Mouse (Mus musculus) heart, embryonic 13.5 days (tissue): ENCODE measurements around the gene Rab3il1. TPM values are rescaled to one million over a fixed set of nuclear protein-coding genes. Genes with fewer than 3 reads are reported as not detected.
A peak's percentile ranks its signal among the peaks of the same experiment; 100 is the strongest.

Experiments
- ATAC-seq: fragments of 200-750 bp; cut with Nextera tagmentation; 2 replicates; pipeline ENCODE4 v1.8.0; 2017; ENCODE audit warnings: moderate TSS enrichment; ENCODE audit not compliant: insufficient number of reproducible peaks, low FRiP score, low TSS enrichment; ENCODE audit errors: extremely low read depth
- H3K27ac ChIP-seq: fragments of 300-500 bp; sonication (generic); replicated peaks from 2 replicates; pipeline ENCODE4 v1.5.1; 2015; ENCODE audit warnings: moderate library complexity, mild to moderate bottlenecking, inconsistent platforms
- H3K27me3 ChIP-seq: fragments of 300-500 bp; sonication (generic); replicated peaks from 2 replicates; pipeline ENCODE4 v1.6.1; 2015; ENCODE audit warnings: mild to moderate bottlenecking, inconsistent platforms
- H3K36me3 ChIP-seq: fragments of 300-500 bp; sonication (generic); 2 replicates; pipeline ENCODE4 v1.6.1; 2015; ENCODE audit warnings: mild to moderate bottlenecking, inconsistent platforms
- H3K4me1 ChIP-seq: fragments of 300-500 bp; sonication (generic); 2 replicates; pipeline ENCODE4 v1.6.1; 2015; ENCODE audit warnings: inconsistent platforms
- H3K4me2 ChIP-seq: fragments of 300-500 bp; sonication (generic); 2 replicates; pipeline ENCODE4 v1.6.1; 2015; ENCODE audit warnings: inconsistent platforms, mild to moderate bottlenecking, moderate library complexity
- H3K4me3 ChIP-seq: fragments of 300-500 bp; sonication (generic); 2 replicates; pipeline ENCODE4 v1.5.1; 2015; ENCODE audit warnings: moderate library complexity, mild to moderate bottlenecking, inconsistent platforms
- H3K9ac ChIP-seq: fragments of 300-500 bp; sonication (generic); 2 replicates; pipeline ENCODE4 v1.6.1; 2015; ENCODE audit warnings: inconsistent platforms, mild to moderate bottlenecking, moderate library complexity
- H3K9me3 ChIP-seq: fragments of 300-500 bp; sonication (generic); 2 replicates; pipeline ENCODE4 v1.6.1; 2016; ENCODE audit warnings: inconsistent platforms
- WGBS: fragments of 180-500 bp; shearing (Covaris S2); methylation state at CpG from one replicate; pipeline ENCODE4 v1.1.7; 2015; ENCODE audit warnings: mixed read lengths; 5-methylcytosine and 5-hydroxymethylcytosine counted together
- polyA plus RNA-seq: library from polyadenylated mRNA; unstranded; fragments of >200 nt; fragmentation: Nextera tagmentation; extraction: Ambion mirVana; gene quantifications from 2 replicates; pipeline ENCODE4 v1.2.1, GENCODE M21; 2015

Rab3il1 gene
- polyA plus RNA-seq, 1 experiment from 2014 or later = 32.5 TPM

- Histone ChIP-seq H3K9ac (peak overlapping the region; percentile 40; the same call in 1 of the 2 replicates), H3K4me1 (peaks cover 84% of the 10 kb centered on the region), H3K4me3 (peak overlapping the region; percentile 72), H3K9me3 (no peaks in the 10 kb centered on the region), H3K27me3 (no peaks in the 10 kb centered on the region), H3K36me3 (no peaks in the 10 kb centered on the region), H3K4me2 (peak overlapping the region; percentile 90), H3K27ac (peak overlapping the region; percentile 96)
- ATAC-seq = no peak
- WGBS = 55% methylated on average over 4 of the region's 4 CpGs
Measured at GRCm38 (mm10) chr19:10016151-10016550, 14.7 kb downstream of the Rab3il1 start.

GRCm38 (mm10) chr19:10017637-10018526 lies 16.4 kb downstream of the Rab3il1 start:
- peak overlapping the region; percentile 91 for H3K9ac ChIP-seq
- H3K4me1 ChIP-seq = peaks cover 86% of the 10 kb centered on the region
- no peaks in the 10 kb centered on the region for H3K9me3 ChIP-seq
- ATAC-seq = peak; percentile 92
- WGBS = 6% methylated on average over 44 of the region's 44 CpGs
- H3K27ac ChIP-seq = peak overlapping the region; percentile 96
- peak overlapping the region; percentile 90 for H3K4me2 ChIP-seq
- H3K4me3 ChIP-seq = peak overlapping the region; percentile 72
- no peaks in the 10 kb centered on the region for H3K27me3 ChIP-seq
- H3K36me3 ChIP-seq = no peaks in the 10 kb centered on the region

GRCm38 (mm10) chr19:10018527-10018818 lies 17.0 kb downstream of the Rab3il1 start:
- peaks cover 86% of the 10 kb centered on the region for H3K4me1 ChIP-seq
- H3K9me3 ChIP-seq = no peaks in the 10 kb centered on the region
- H3K9ac ChIP-seq = peak overlapping the region; percentile 91
- 1% methylated on average over 3 of the region's 3 CpGs for WGBS
- H3K4me3 ChIP-seq = peak overlapping the region; percentile 72
- no peaks in the 10 kb centered on the region for H3K27me3 ChIP-seq
- H3K4me2 ChIP-seq = peak overlapping the region; percentile 90
- peak overlapping the region; percentile 96 for H3K27ac ChIP-seq
- H3K36me3 ChIP-seq = no peaks in the 10 kb centered on the region
- 0 out of 2 replicates have a peak, but pooled peaks have one; percentile 9 for ATAC-seq

- no peaks in the 10 kb centered on the region for H3K36me3 ChIP-seq
- H3K27me3 ChIP-seq = no peaks in the 10 kb centered on the region
- H3K4me2 ChIP-seq = peak overlapping the region; percentile 90
- H3K4me1 ChIP-seq = peaks cover 86% of the 10 kb centered on the region
- no peak for ATAC-seq
- H3K9me3 ChIP-seq = no peaks in the 10 kb centered on the region
- 66% methylated on average over 4 of the region's 4 CpGs for WGBS
- H3K9ac ChIP-seq = peak overlapping the region; percentile 91
- H3K27ac ChIP-seq = peak overlapping the region; percentile 96; the same call in 1 of the 2 replicates
- H3K4me3 ChIP-seq = peak overlapping the region; percentile 72
Measured at GRCm38 (mm10) chr19:10019214-10019760, 17.8 kb downstream of the Rab3il1 start.

- no peak overlapping the region for H3K4me3 ChIP-seq
- H3K27me3 ChIP-seq = no peaks in the 10 kb centered on the region
- peaks cover 86% of the 10 kb centered on the region for H3K4me1 ChIP-seq
- peak overlapping the region; percentile 42; the same call in 1 of the 2 replicates for H3K4me2 ChIP-seq
- H3K9me3 ChIP-seq = no peaks in the 10 kb centered on the region
- WGBS = 86% methylated on average over 2 of the region's 2 CpGs
- ATAC-seq = no peak
- H3K9ac ChIP-seq = peak overlapping the region; percentile 52
- H3K36me3 ChIP-seq = peaks cover 6% of the 10 kb centered on the region
- peak overlapping the region; percentile 43 for H3K27ac ChIP-seq
Measured at GRCm38 (mm10) chr19:10021981-10022380, 20.5 kb downstream of the Rab3il1 start.

GRCm38 (mm10) chr19:10022414-10023303 lies 21.2 kb downstream of the Rab3il1 start:
- H3K36me3 ChIP-seq = peaks cover 12% of the 10 kb centered on the region
- no peaks in the 10 kb centered on the region for H3K27me3 ChIP-seq
- H3K9me3 ChIP-seq = no peaks in the 10 kb centered on the region
- no peak for ATAC-seq
- no peak overlapping the region for H3K4me3 ChIP-seq
- H3K27ac ChIP-seq = peak overlapping the region; percentile 87
- peaks cover 79% of the 10 kb centered on the region for H3K4me1 ChIP-seq
- H3K4me2 ChIP-seq = peak overlapping the region; percentile 42; the same call in 1 of the 2 replicates
- WGBS = 74% methylated on average over 5 of the region's 5 CpGs
- peak overlapping the region; percentile 52; the same call in 1 of the 2 replicates for H3K9ac ChIP-seq

GRCm38 (mm10) chr19:10023304-10023758 lies 21.9 kb downstream of the Rab3il1 start:
- 50% methylated on average over 9 of the region's 9 CpGs for WGBS
- peak overlapping the region; percentile 87 for H3K27ac ChIP-seq
- H3K4me2 ChIP-seq = peak overlapping the region; percentile 2; the same call in 1 of the 2 replicates
- no peak for ATAC-seq
- no peaks in the 10 kb centered on the region for H3K27me3 ChIP-seq
- H3K9ac ChIP-seq = no peak overlapping the region
- peaks cover 19% of the 10 kb centered on the region for H3K36me3 ChIP-seq
- no peak overlapping the region for H3K4me3 ChIP-seq
- no peaks in the 10 kb centered on the region for H3K9me3 ChIP-seq
- H3K4me1 ChIP-seq = peaks cover 77% of the 10 kb centered on the region

GRCm38 (mm10) chr19:10025169-10025875 lies 23.9 kb downstream of the Rab3il1 start:
- Histone ChIP-seq H3K36me3 (peaks cover 39% of the 10 kb centered on the region), H3K27me3 (no peaks in the 10 kb centered on the region), H3K4me3 (no peak overlapping the region), H3K4me2 (peak overlapping the region; percentile 50), H3K9ac (peak overlapping the region; percentile 73), H3K9me3 (no peaks in the 10 kb centered on the region), H3K4me1 (peaks cover 58% of the 10 kb centered on the region), H3K27ac (peak overlapping the region; percentile 87)
- WGBS = 18% methylated on average over 8 of the region's 8 CpGs
- no peak; the same call in 1 of the 2 replicates for ATAC-seq

- Histone ChIP-seq H3K36me3 (peaks cover 72% of the 10 kb centered on the region), H3K9ac (no peak overlapping the region), H3K27me3 (no peaks in the 10 kb centered on the region), H3K4me2 (no peak overlapping the region), H3K4me3 (no peak overlapping the region), H3K4me1 (peaks cover 24% of the 10 kb centered on the region), H3K27ac (no peak overlapping the region), H3K9me3 (no peaks in the 10 kb centered on the region)
- no peak for ATAC-seq
- WGBS = 85% methylated on average over 2 of the region's 2 CpGs
Measured at GRCm38 (mm10) chr19:10029746-10030145, 28.3 kb downstream of the Rab3il1 start.

GRCm38 (mm10) chr19:10033211-10033973 lies 31.9 kb downstream of the Rab3il1 start:
- no peak for ATAC-seq
- H3K4me2 ChIP-seq = no peak overlapping the region
- H3K36me3 ChIP-seq = peaks cover 67% of the 10 kb centered on the region
- H3K9ac ChIP-seq = no peak overlapping the region
- H3K4me3 ChIP-seq = no peak overlapping the region
- no peak overlapping the region for H3K27ac ChIP-seq
- 35% methylated on average over 8 of the region's 8 CpGs for whole genome bisulfite sequencing
- no peaks in the 10 kb centered on the region for H3K9me3 ChIP-seq
- peaks cover 24% of the 10 kb centered on the region for H3K4me1 ChIP-seq
- H3K27me3 ChIP-seq = no peaks in the 10 kb centered on the region
